Mouse (Mus musculus): Measurements from ENCODE around the gene Arhgef28.

DNA sequence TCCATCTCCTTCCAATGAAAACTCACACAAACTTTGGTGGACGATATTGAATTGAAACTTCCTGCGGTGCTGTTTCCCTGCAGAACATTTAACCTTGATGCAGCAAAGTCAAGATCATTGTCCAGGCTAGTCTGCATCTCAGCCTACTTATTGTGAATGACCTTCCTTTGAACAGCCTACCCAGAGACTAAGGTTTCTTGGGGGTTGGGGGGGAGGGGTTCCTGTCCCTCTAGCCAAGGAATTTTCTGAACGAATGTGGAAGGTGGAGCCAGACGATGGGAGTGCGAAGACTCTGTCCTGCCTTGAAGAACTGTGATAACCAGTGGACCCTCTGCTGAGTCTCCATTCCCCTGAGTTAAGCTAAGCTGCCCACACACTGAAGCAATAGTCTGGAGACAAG lies 80.6 kb downstream of the Arhgef28 start:
- TF ChIP-seq POLR2A (IDR thresholded peaks at IDR 0.05; ENCODE audit: borderline replicate concordance, extremely low read depth, insufficient read depth, insufficient read length, poor library complexity, severe bottlenecking) (no peak), CTCF (IDR thresholded peaks at IDR 0.05; ENCODE audit: borderline replicate concordance, extremely low read depth, insufficient read depth, insufficient read length) (no peak)
